In the genomic region with DNA sequence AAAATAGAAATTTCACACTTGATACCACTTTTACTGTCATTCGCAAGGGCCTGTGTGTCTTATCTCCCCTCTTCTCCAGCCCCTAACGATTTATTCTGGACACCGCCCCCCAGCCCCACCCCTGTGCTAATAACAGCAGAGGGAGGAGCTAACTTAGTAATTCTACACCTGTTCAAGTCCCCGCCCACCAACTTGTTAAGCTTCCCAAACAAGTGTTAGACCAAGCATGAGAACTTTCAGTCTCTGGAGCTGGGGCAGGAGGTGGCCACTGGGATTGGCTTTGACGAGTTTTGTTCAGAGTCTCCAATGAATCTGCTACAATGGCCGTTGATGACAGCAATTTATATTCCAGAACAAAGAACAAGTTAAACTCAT, we compare ENCODE assay signal across 8 mouse cellular contexts.
DNase-seq lines count a peak whose midpoint lies in the region; ATAC-seq lines count a peak whose summit lies in the region.

No protein-coding gene starts in this region.

- peak overlapping the region; percentile 91 for H3K27ac ChIP-seq in brown adipose tissue, adult 24 weeks (replicated peaks; ENCODE audit: low read depth, low read length)
- H3K27ac ChIP-seq in liver, embryonic 13.5 days = no peak overlapping the region; the same call in 1 of the 2 replicates

- intact Hi-C loops in gastrocnemius, postnatal 14 days (cut with DNase I; ENCODE audit: low total_unique reads) = no loop called here
- intact Hi-C loops in left cerebral cortex, postnatal 36 days (cut with DNase I) = no loop called here

- H3K27me3 ChIP-seq in liver, embryonic 13.5 days = no peaks in the 10 kb centered on the region

- H3K9ac ChIP-seq in liver, embryonic 13.5 days = 0 out of 2 replicates have a peak overlapping the region, but pooled peaks have one; percentile 49

- no peaks in the 10 kb centered on the region for H3K9me3 ChIP-seq in liver, embryonic 13.5 days (replicated peaks)

- ATAC-seq in liver, embryonic 13.5 days (ENCODE audit: low read depth) = peak; percentile 78

- peak overlapping the region; percentile 73 for H3K4me2 ChIP-seq in liver, embryonic 13.5 days

- peaks cover 14% of the 10 kb centered on the region for H3K4me1 ChIP-seq in brown adipose tissue, adult 24 weeks (ENCODE audit: control insufficient read depth, insufficient read depth, insufficient read length, low read length)
- peaks cover 13% of the 10 kb centered on the region for H3K4me1 ChIP-seq in liver, embryonic 13.5 days (replicated peaks)

- 7% methylated on average over 6 of the region's 6 CpGs for WGBS in liver, embryonic 13.5 days (ENCODE audit: insufficient replicate concordance)

- DNase-seq in MEL-GATA-1-ER (ENCODE audit: extremely low read depth, low read depth) = peak; percentile 56
- DNase-seq in gastrocnemius, postnatal 14 days = peak; percentile 25
- DNase-seq in induced T-regulatory cell, adult 2 months (ENCODE audit: low read depth) = peak; percentile 48
- peak; percentile 16 for DNase-seq in liver, embryonic 13.5 days
- peak; percentile 6 to 15 for DNase-seq in natural killer cell, adult 2 months (ENCODE audit: low spot score in 2 of 2)
- no peak for DNase-seq in left cerebral cortex, adult 11 months (ENCODE audit: low spot score)
- DNase-seq in left cerebral cortex, postnatal 36 days (ENCODE audit: low spot score in 2 of 2) = no peak

- H3K36me3 ChIP-seq in liver, embryonic 13.5 days = no peaks in the 10 kb centered on the region

- peak overlapping the region; percentile 58 for H3K4me3 ChIP-seq in brown adipose tissue, adult 24 weeks (ENCODE audit: insufficient read depth, low read depth, low read length)
- H3K4me3 ChIP-seq in liver, embryonic 13.5 days (replicated peaks) = peak overlapping the region; percentile 55

Comparison
In these comparisons a context has a peak if more than half of its experiments do, and no peak if none do; other contexts are left out.
1. DNase-seq: peak in MEL-GATA-1-ER (single experiment), gastrocnemius, postnatal 14 days (single experiment), induced T-regulatory cell, adult 2 months (single experiment), liver, embryonic 13.5 days (single experiment) and natural killer cell, adult 2 months (2 of 2); none in left cerebral cortex, adult 11 months (single experiment) and left cerebral cortex, postnatal 36 days (0 of 2).